Mouse (Mus musculus): ENCODE measurements around the gene Lrig1.
"Not testable (repeated sequence)": the region's sequence is repeated elsewhere in the genome, so short reads cannot be mapped to it uniquely, and the experiment has no call there.

DNA sequence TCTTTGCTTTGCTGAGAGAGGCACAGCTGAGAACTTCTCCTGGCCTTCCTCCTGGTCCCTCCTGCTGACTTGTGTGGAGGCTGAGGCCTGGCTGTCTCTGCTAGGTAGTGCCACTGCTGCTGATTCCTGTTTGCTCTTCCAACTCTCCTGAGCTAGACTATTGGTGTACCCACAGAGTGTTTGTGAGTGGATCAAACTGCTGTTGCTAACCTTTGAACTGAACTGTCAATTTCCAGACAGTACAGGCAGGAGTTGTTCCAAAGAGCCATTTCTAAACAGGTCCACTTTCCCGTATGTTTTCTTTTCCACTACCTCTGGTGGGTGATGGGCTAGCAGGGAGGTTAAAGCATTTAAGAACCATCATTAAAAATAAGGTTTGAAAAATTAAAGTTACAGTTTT lies 141.4 kb downstream of the Lrig1 start:
- not testable (repeated sequence) for TF ChIP-seq CTCF (conservative IDR thresholded peaks at IDR 0.05; ENCODE audit: insufficient read depth, insufficient read length, low read depth, low read length); POLR2A (IDR thresholded peaks at IDR 0.05; ENCODE audit: low read depth, low read length)

All from kidney, adult 2 months (tissue).